Mouse (Mus musculus) kidney, postnatal 0 days (tissue): Measurements from ENCODE around the gene Cab39l. TPM values are rescaled to one million over a fixed set of nuclear protein-coding genes. Genes with fewer than 3 reads are reported as not detected.
A peak's percentile ranks its signal among the peaks of the same experiment; 100 is the strongest.

Source experiments
- ATAC-seq: fragments of 200-750 bp; cut with Nextera tagmentation; replicated peaks from 2 replicates; pipeline ENCODE4 v1.8.0; 2017; ENCODE audit warnings: low read depth, moderate number of reproducible peaks, moderate TSS enrichment, moderate library complexity; ENCODE audit not compliant: low FRiP score
- DNase-seq: peaks from one replicate; pipeline ENCODE4 v3.0.0-alpha.2; 2016; ENCODE audit warnings: low spot score
- H3K27ac ChIP-seq: fragments of 300-500 bp; sonication (generic); 2 replicates; pipeline ENCODE4 v1.5.1; 2014; ENCODE audit warnings: mild to moderate bottlenecking
- H3K27me3 ChIP-seq: fragments of 300-500 bp; sonication (generic); 2 replicates; pipeline ENCODE4 v1.6.1; 2014; ENCODE audit warnings: low read length, mixed read lengths; ENCODE audit not compliant: insufficient read depth
- H3K36me3 ChIP-seq: fragments of 300-500 bp; sonication (generic); 2 replicates; pipeline ENCODE4 v1.6.1; 2014; ENCODE audit warnings: low read length, mixed read lengths; ENCODE audit not compliant: insufficient read depth
- H3K4me1 ChIP-seq: fragments of 300-500 bp; sonication (generic); replicated peaks from 2 replicates; pipeline ENCODE4 v1.6.1; 2014; ENCODE audit warnings: antibody characterized with exemption, low read length, mixed read lengths; ENCODE audit not compliant: insufficient read depth
- H3K4me2 ChIP-seq: fragments of 300-500 bp; sonication (generic); 2 replicates; pipeline ENCODE4 v1.6.1; 2014; ENCODE audit warnings: mild to moderate bottlenecking, low read length, moderate library complexity, mixed read lengths
- H3K4me3 ChIP-seq: fragments of 300-500 bp; sonication (generic); replicated peaks from 2 replicates; pipeline ENCODE4 v1.5.1; 2014; ENCODE audit warnings: low read depth, low read length
- H3K9ac ChIP-seq: fragments of 300-500 bp; sonication (generic); 2 replicates; pipeline ENCODE4 v1.6.1; 2014; ENCODE audit warnings: low read depth, low read length
- H3K9me3 ChIP-seq: fragments of 300-500 bp; sonication (generic); replicated peaks from 2 replicates; pipeline ENCODE4 v1.6.1; 2016; ENCODE audit warnings: low read length, inconsistent platforms, mixed read lengths
- CTCF ChIP-seq: IDR thresholded peaks from 2 replicates; pipeline ENCODE4 v1.5.1; 2016; ENCODE audit warnings: antibody characterized with exemption, low read depth, mild to moderate bottlenecking, moderate library complexity
- WGBS: fragments of 180-500 bp; shearing (Covaris S2); extraction: QIAGEN DNeasy Blood & Tissue Kit; methylation state at CpG from one replicate; pipeline ENCODE4 v1.1.7; 2014; 5-methylcytosine and 5-hydroxymethylcytosine counted together
- polyA plus RNA-seq: library from polyadenylated mRNA; unstranded; fragments of >200 nt; fragmentation: Nextera tagmentation; extraction: Ambion mirVana; gene quantifications from 2 replicates; pipeline ENCODE4 v1.2.1, GENCODE M21; 2015

Gene Cab39l
- polyA plus RNA-seq, 1 experiment from 2014 or later: 60.7 TPM

- TF ChIP-seq CTCF: peak; percentile 61
- Histone ChIP-seq H3K36me3 (no peaks in the 10 kb centered on the region), H3K4me1 (peaks cover 5% of the 10 kb centered on the region), H3K9me3 (no peaks in the 10 kb centered on the region), H3K4me2 (no peak overlapping the region), H3K27ac (no peak overlapping the region), H3K27me3 (no peaks in the 10 kb centered on the region), H3K9ac (no peak overlapping the region), H3K4me3 (no peak overlapping the region)
- no peak for ATAC-seq
- 78% methylated on average over 5 of the region's 5 CpGs for WGBS
- peak; percentile 64 for DNase-seq
These were observed 113.3 kb downstream of the Cab39l start for GRCm38 (mm10) chr14:59554025-59554424.

GRCm38 (mm10) chr14:59555018-59555417, 114.2 kb downstream of the Cab39l start:
- H3K4me1 ChIP-seq: peaks cover 5% of the 10 kb centered on the region
- DNase-seq (peak; percentile 20), ATAC-seq (no peak)
- no peaks in the 10 kb centered on the region for H3K9me3 ChIP-seq
- no peaks in the 10 kb centered on the region for H3K36me3 ChIP-seq
- H3K4me2 ChIP-seq: no peak overlapping the region
- H3K27me3 ChIP-seq: no peaks in the 10 kb centered on the region
- no peak overlapping the region for H3K4me3 ChIP-seq
- WGBS: 45% methylated on average over 8 of the region's 8 CpGs
- H3K9ac ChIP-seq: no peak overlapping the region
- no peak for TF ChIP-seq CTCF
- H3K27ac ChIP-seq: no peak overlapping the region

- peak; percentile 94 for TF ChIP-seq CTCF
- WGBS: 42% methylated on average over 13 of the region's 13 CpGs
- Histone ChIP-seq H3K4me1 (peaks cover 5% of the 10 kb centered on the region), H3K27ac (no peak overlapping the region), H3K9ac (no peak overlapping the region), H3K4me2 (0 out of 2 replicates have a peak overlapping the region, but pooled peaks have one; percentile 23), H3K27me3 (no peaks in the 10 kb centered on the region), H3K9me3 (no peaks in the 10 kb centered on the region), H3K36me3 (no peaks in the 10 kb centered on the region), H3K4me3 (no peak overlapping the region)
- ATAC-seq (peak; percentile 26; the same call in 1 of the 2 replicates), DNase-seq (peak; percentile 90)
These were observed 115.3 kb downstream of the Cab39l start for GRCm38 (mm10) chr14:59555928-59556531.

- H3K27me3 ChIP-seq: no peaks in the 10 kb centered on the region
- no peak for ATAC-seq
- WGBS: 55% methylated on average over 4 of the region's 4 CpGs
These were observed 116.3 kb downstream of the Cab39l start for GRCm38 (mm10) chr14:59557071-59557470.

GRCm38 (mm10) chr14:59557886-59558285, 117.1 kb downstream of the Cab39l start:
- 55% methylated on average over 1 of the region's 1 CpGs for WGBS
- Histone ChIP-seq H3K27me3 (no peaks in the 10 kb centered on the region), H3K27ac (no peak overlapping the region), H3K4me3 (no peak overlapping the region), H3K4me2 (no peak overlapping the region), H3K9me3 (no peaks in the 10 kb centered on the region), H3K36me3 (no peaks in the 10 kb centered on the region), H3K4me1 (no peaks in the 10 kb centered on the region), H3K9ac (no peak overlapping the region)
- DNase-seq: no peak
- ATAC-seq: no peak
- no peak for TF ChIP-seq CTCF

More at GRCm38 (mm10) chr14:59557071-59557470, 116.3 kb downstream of the Cab39l start:
- Histone ChIP-seq H3K4me1 (no peaks in the 10 kb centered on the region), H3K27ac (no peak overlapping the region), H3K9ac (no peak overlapping the region), H3K36me3 (no peaks in the 10 kb centered on the region), H3K9me3 (no peaks in the 10 kb centered on the region), H3K4me2 (no peak overlapping the region), H3K4me3 (no peak overlapping the region)
- no peak for DNase-seq
- no peak for TF ChIP-seq CTCF

GRCm38 (mm10) chr14:59566756-59567155, 126.0 kb downstream of the Cab39l start:
- no peak overlapping the region for H3K4me3 ChIP-seq
- peaks cover 24% of the 10 kb centered on the region; the same call in 1 of the 2 replicates for H3K36me3 ChIP-seq
- DNase-seq (no peak), ATAC-seq (no peak)
- H3K4me2 ChIP-seq: no peak overlapping the region
- 90% methylated on average over 6 of the region's 6 CpGs for WGBS
- H3K27me3 ChIP-seq: no peaks in the 10 kb centered on the region
- no peaks in the 10 kb centered on the region for H3K9me3 ChIP-seq
- H3K9ac ChIP-seq: no peak overlapping the region
- no peaks in the 10 kb centered on the region for H3K4me1 ChIP-seq
- no peak overlapping the region for H3K27ac ChIP-seq
- TF ChIP-seq CTCF: no peak

GRCm38 (mm10) chr14:59576385-59576784, 135.6 kb downstream of the Cab39l start:
- no peak for ATAC-seq
- no peak for TF ChIP-seq CTCF

More at GRCm38 (mm10) chr14:59576385-59576784, 135.6 kb downstream of the Cab39l start:
- no peak for DNase-seq
- Histone ChIP-seq H3K27me3 (no peaks in the 10 kb centered on the region), H3K9ac (no peak overlapping the region), H3K36me3 (peaks cover 21% of the 10 kb centered on the region), H3K27ac (no peak overlapping the region), H3K9me3 (no peaks in the 10 kb centered on the region), H3K4me3 (no peak overlapping the region), H3K4me1 (no peaks in the 10 kb centered on the region), H3K4me2 (no peak overlapping the region)
- 82% methylated on average over 5 of the region's 5 CpGs for WGBS
